Mouse (Mus musculus): ENCODE data around the gene Prpf18. TPM values are rescaled to one million over a fixed set of nuclear protein-coding genes. Genes with fewer than 3 reads are reported as not detected.

Gene Prpf18
- polyA plus RNA-seq, 1 experiment, result 45.7 TPM

DNA sequence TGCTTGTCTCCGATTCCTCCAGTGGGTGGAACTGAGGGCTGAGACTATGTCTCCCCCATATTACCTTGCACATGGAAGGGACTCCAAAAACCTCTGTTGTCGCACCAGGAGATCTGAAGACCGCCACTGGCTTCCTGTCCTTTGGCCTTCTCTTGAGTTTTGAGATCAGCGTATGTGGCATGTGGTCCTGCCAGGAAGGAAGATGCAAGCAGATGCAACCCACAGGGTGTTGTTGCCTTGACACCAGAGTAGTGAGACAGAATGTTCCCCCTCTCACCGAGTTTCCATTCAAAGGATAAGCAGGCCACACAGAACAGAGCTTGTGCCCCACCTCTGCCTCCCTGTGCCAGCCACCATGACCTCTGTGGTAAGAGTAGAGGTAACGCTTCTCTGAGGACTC lies 71.2 kb downstream of the Prpf18 start:
- no peak for DNase-seq
- no peak overlapping the region for H3K27ac ChIP-seq (ENCODE audit: insufficient read depth, low read length)
- no peaks in the 10 kb centered on the region; the same call in 1 of the 2 replicates for H3K4me1 ChIP-seq (ENCODE audit: control insufficient read depth, insufficient read depth, low read length)
- TF ChIP-seq POLR2A (IDR thresholded peaks at IDR 0.05; ENCODE audit: borderline replicate concordance, insufficient read depth, low read length) (no peak), CTCF (IDR thresholded peaks at IDR 0.05; ENCODE audit: borderline replicate concordance, insufficient read depth, low read depth, low read length) (no peak)
- no peak overlapping the region for H3K4me3 ChIP-seq (replicated peaks; ENCODE audit: insufficient read depth, low read depth, low read length)
- WGBS, result 75% methylated on average over 6 of the region's 6 CpGs
- H3K27me3 ChIP-seq (ENCODE audit: control insufficient read depth, insufficient read depth, low read length), result no peaks in the 10 kb centered on the region

DNA sequence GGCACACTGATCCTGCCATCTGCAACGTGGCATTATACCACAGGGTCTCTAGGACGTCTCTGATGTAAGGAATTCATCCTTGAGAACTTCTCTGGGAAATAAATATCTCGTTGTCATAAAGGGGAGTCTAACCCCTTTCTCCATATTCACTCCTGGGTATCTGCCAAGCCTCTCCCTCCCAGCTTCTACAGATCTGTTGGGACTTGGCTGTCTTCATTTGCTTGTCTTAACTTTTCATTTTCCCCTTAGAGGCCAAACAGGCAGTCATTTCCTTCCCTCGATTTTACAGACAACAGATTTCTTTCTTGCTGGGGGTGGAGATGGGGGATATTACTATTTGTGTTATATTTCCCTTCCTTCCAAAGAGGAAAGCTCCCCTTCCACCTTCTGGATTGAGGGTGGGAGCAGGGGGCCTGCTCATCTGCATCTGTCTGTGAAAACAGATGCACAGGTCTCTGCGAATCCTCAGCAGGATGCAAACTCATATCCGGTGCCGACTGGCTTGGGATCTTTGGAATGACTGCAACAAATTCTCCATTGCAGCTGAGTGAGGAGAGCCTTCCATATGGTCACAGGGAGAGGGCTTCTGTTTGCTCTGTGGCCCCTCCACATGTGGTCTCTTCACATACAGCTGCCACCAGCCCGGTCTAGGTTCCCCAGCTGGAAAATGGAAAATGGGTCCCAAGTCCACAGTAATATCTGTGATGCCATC lies 72.4 kb downstream of the Prpf18 start:
- no peaks in the 10 kb centered on the region; the same call in 1 of the 2 replicates for H3K4me1 ChIP-seq (ENCODE audit: control insufficient read depth, insufficient read depth, low read length)
- H3K4me3 ChIP-seq (replicated peaks; ENCODE audit: insufficient read depth, low read depth, low read length), result no peak overlapping the region
- 39% methylated on average over 8 of the region's 8 CpGs for WGBS
- no peaks in the 10 kb centered on the region for H3K27me3 ChIP-seq (ENCODE audit: control insufficient read depth, insufficient read depth, low read length)
- TF ChIP-seq CTCF (IDR thresholded peaks at IDR 0.05; ENCODE audit: borderline replicate concordance, insufficient read depth, low read depth, low read length) (no peak), POLR2A (IDR thresholded peaks at IDR 0.05; ENCODE audit: borderline replicate concordance, insufficient read depth, low read length) (no peak)
- H3K27ac ChIP-seq (ENCODE audit: insufficient read depth, low read length), result no peak overlapping the region
- DNase-seq, result no peak

DNA sequence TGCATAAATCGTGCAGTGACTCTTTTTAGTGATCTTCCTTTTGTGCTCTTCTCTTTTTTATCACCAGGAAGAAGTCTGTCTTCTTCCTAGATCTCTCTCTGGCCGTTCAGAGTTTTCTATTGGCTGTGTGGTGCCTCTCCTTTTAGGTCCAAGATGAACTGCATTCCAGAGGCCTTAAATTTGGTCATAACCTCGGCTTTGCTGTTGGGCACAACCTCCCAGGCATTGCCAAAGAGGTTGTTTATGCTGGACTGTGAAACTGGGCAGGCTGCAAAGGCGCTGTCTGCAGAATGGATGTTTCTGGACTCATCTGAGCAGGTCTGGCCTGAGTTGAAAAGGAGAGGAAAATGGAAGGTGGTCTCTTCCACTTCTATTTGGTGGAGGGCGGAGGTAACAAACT lies 73.6 kb downstream of the Prpf18 start:
- H3K27ac ChIP-seq (ENCODE audit: insufficient read depth, low read length), result no peak overlapping the region
- H3K27me3 ChIP-seq (ENCODE audit: control insufficient read depth, insufficient read depth, low read length), result no peaks in the 10 kb centered on the region
- H3K4me1 ChIP-seq (ENCODE audit: control insufficient read depth, insufficient read depth, low read length), result no peaks in the 10 kb centered on the region; the same call in 1 of the 2 replicates
- DNase-seq, result no peak
- 84% methylated on average over 5 of the region's 5 CpGs for WGBS
- TF ChIP-seq CTCF (IDR thresholded peaks at IDR 0.05; ENCODE audit: borderline replicate concordance, insufficient read depth, low read depth, low read length) (no peak), POLR2A (IDR thresholded peaks at IDR 0.05; ENCODE audit: borderline replicate concordance, insufficient read depth, low read length) (no peak)
- no peak overlapping the region for H3K4me3 ChIP-seq (replicated peaks; ENCODE audit: insufficient read depth, low read depth, low read length)

- TF ChIP-seq POLR2A (IDR thresholded peaks at IDR 0.05; ENCODE audit: borderline replicate concordance, insufficient read depth, low read length), result no peak
- no peak for TF ChIP-seq CTCF (IDR thresholded peaks at IDR 0.05; ENCODE audit: borderline replicate concordance, insufficient read depth, low read depth, low read length)
- H3K4me1 ChIP-seq (ENCODE audit: control insufficient read depth, insufficient read depth, low read length), result no peaks in the 10 kb centered on the region; the same call in 1 of the 2 replicates
- H3K27ac ChIP-seq (ENCODE audit: insufficient read depth, low read length), result no peak overlapping the region
- no peaks in the 10 kb centered on the region for H3K27me3 ChIP-seq (ENCODE audit: control insufficient read depth, insufficient read depth, low read length)
- no peak overlapping the region for H3K4me3 ChIP-seq (replicated peaks; ENCODE audit: insufficient read depth, low read depth, low read length)
- DNase-seq, result no peak
- WGBS, result 90% methylated on average over 7 of the region's 7 CpGs
These were observed 75.9 kb downstream of the Prpf18 start for GRCm38 (mm10) chr2:4575975-4576374.

- Histone ChIP-seq H3K27ac (ENCODE audit: insufficient read depth, low read length) (no peak overlapping the region), H3K27me3 (ENCODE audit: control insufficient read depth, insufficient read depth, low read length) (no peaks in the 10 kb centered on the region), H3K4me1 (ENCODE audit: control insufficient read depth, insufficient read depth, low read length) (no peaks in the 10 kb centered on the region; the same call in 1 of the 2 replicates), H3K4me3 (replicated peaks; ENCODE audit: insufficient read depth, low read depth, low read length) (no peak overlapping the region)
- no peak for DNase-seq
- no peak for TF ChIP-seq CTCF (IDR thresholded peaks at IDR 0.05; ENCODE audit: borderline replicate concordance, insufficient read depth, low read depth, low read length)
- no peak for TF ChIP-seq POLR2A (IDR thresholded peaks at IDR 0.05; ENCODE audit: borderline replicate concordance, insufficient read depth, low read length)
- 81% methylated on average over 2 of the region's 2 CpGs for WGBS
These were observed 76.8 kb downstream of the Prpf18 start for GRCm38 (mm10) chr2:4575163-4575562.

DNA sequence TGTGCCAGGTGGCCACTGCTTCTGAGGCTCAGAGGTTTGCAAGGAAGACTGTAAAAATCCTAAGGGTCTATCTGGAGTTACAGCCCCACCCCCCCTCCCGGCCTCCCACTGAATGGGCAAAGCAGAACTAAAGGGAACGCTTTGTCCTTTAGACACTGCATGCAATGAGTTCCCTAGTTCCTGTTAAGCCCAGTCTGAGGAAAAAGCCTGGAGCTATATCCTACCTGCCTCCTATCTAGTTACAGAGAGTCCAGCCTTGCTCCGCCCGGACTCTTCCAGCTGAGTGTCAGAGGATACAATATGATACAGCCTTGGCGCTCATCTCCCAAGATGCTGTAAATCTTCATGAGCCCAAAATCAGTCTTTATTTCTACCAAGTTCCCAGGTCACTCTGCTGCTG lies 77.7 kb downstream of the Prpf18 start:
- Histone ChIP-seq H3K4me3 (replicated peaks; ENCODE audit: insufficient read depth, low read depth, low read length) (no peak overlapping the region), H3K27ac (ENCODE audit: insufficient read depth, low read length) (no peak overlapping the region), H3K4me1 (ENCODE audit: control insufficient read depth, insufficient read depth, low read length) (no peaks in the 10 kb centered on the region; the same call in 1 of the 2 replicates), H3K27me3 (ENCODE audit: control insufficient read depth, insufficient read depth, low read length) (no peaks in the 10 kb centered on the region)
- WGBS, result 84% methylated on average over 5 of the region's 5 CpGs
- TF ChIP-seq CTCF (IDR thresholded peaks at IDR 0.05; ENCODE audit: borderline replicate concordance, insufficient read depth, low read depth, low read length) (no peak), POLR2A (IDR thresholded peaks at IDR 0.05; ENCODE audit: borderline replicate concordance, insufficient read depth, low read length) (no peak)
- DNase-seq, result no peak

DNA sequence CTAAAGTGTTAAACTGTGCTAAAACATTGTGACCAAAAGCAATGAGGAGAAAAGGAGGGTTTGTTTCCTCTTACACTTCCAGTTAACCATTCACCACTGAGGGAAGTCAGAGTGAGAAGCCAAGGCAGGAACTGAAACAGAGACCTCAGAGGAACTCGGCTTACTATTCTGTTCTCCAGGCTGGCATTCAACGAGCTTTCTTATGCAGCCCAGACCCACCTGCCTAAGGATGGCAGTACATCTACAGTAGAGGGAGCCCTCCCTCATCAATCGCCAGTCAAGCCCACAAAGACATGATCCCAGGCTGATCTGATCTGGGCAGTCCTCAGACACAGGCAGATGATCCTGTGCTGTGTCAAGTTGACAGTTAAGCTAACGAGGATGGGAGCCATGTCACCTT lies 78.5 kb downstream of the Prpf18 start:
- 64% methylated on average over 4 of the region's 4 CpGs for WGBS
- no peaks in the 10 kb centered on the region; the same call in 1 of the 2 replicates for H3K4me1 ChIP-seq (ENCODE audit: control insufficient read depth, insufficient read depth, low read length)
- H3K4me3 ChIP-seq (replicated peaks; ENCODE audit: insufficient read depth, low read depth, low read length), result no peak overlapping the region
- no peaks in the 10 kb centered on the region for H3K27me3 ChIP-seq (ENCODE audit: control insufficient read depth, insufficient read depth, low read length)
- TF ChIP-seq POLR2A (IDR thresholded peaks at IDR 0.05; ENCODE audit: borderline replicate concordance, insufficient read depth, low read length) (no peak), CTCF (IDR thresholded peaks at IDR 0.05; ENCODE audit: borderline replicate concordance, insufficient read depth, low read depth, low read length) (no peak)
- no peak overlapping the region for H3K27ac ChIP-seq (ENCODE audit: insufficient read depth, low read length)
- DNase-seq, result no peak
